Mouse (Mus musculus): Measurements from ENCODE around the gene Srp9. TPM values are rescaled to one million over a fixed set of nuclear protein-coding genes. Genes with fewer than 3 reads are reported as not detected.
A peak's percentile ranks its signal among the peaks of the same experiment; 100 is the strongest.
"Not testable (repeated sequence)": the region's sequence is repeated elsewhere in the genome, so short reads cannot be mapped to it uniquely, and the experiment has no call there.

Gene Srp9
- total and polyA plus RNA-seq, 2 experiments from 2014 or later, result 65.0 to 147 TPM

GRCm38 (mm10) chr1:182148864-182149514, 24.5 kb downstream of the Srp9 start:
- H3K9me3 ChIP-seq (replicated peaks; ENCODE audit: control insufficient read depth, low read length), result 0 out of 2 replicates have a peak, but pooled peaks cover 3% of the 10 kb centered on the region
- WGBS, result 12% methylated on average over 7 of the region's 7 CpGs
- DNase-seq (ENCODE audit: low spot score) (peak; percentile 67), ATAC-seq (ENCODE audit: insufficient read depth, low read depth) (peak; percentile 90)
- H3K4me3 ChIP-seq (ENCODE audit: low read depth, low read length), result no peak overlapping the region
- H3K27ac ChIP-seq (ENCODE audit: low read depth), result peak overlapping the region; percentile 33
- peak; percentile 71 for TF ChIP-seq EP300 (IDR thresholded peaks at IDR 0.05; ENCODE audit: low read depth)
- TF ChIP-seq CTCF (IDR thresholded peaks at IDR 0.05; ENCODE audit: low read depth), result no peak
- no peak overlapping the region for H3K4me2 ChIP-seq (ENCODE audit: low read depth, low read length)
- H3K4me1 ChIP-seq (ENCODE audit: control insufficient read depth, insufficient read depth), result peaks cover 7% of the 10 kb centered on the region; the same call in 1 of the 2 replicates
- H3K9ac ChIP-seq (replicated peaks; ENCODE audit: low read depth, low read length), result no peak overlapping the region
- no peaks in the 10 kb centered on the region for H3K27me3 ChIP-seq (ENCODE audit: control insufficient read depth, insufficient read depth, low read length)
- no peaks in the 10 kb centered on the region for H3K36me3 ChIP-seq (replicated peaks; ENCODE audit: control insufficient read depth, insufficient read depth, low read length)

- no peaks in the 10 kb centered on the region for H3K27me3 ChIP-seq (ENCODE audit: control insufficient read depth, insufficient read depth, low read length)
- no peak for ATAC-seq (ENCODE audit: insufficient read depth, low read depth)
- H3K36me3 ChIP-seq (replicated peaks; ENCODE audit: control insufficient read depth, insufficient read depth, low read length), result no peaks in the 10 kb centered on the region
- no peak for DNase-seq (ENCODE audit: low spot score)
- no peak overlapping the region for H3K9ac ChIP-seq (replicated peaks; ENCODE audit: low read depth, low read length)
- H3K4me3 ChIP-seq (ENCODE audit: low read depth, low read length), result no peak overlapping the region
- peaks cover 7% of the 10 kb centered on the region; the same call in 1 of the 2 replicates for H3K4me1 ChIP-seq (ENCODE audit: control insufficient read depth, insufficient read depth)
- WGBS, result 93% methylated on average over 2 of the region's 2 CpGs
- H3K27ac ChIP-seq (ENCODE audit: low read depth), result no peak overlapping the region
- H3K4me2 ChIP-seq (ENCODE audit: low read depth, low read length), result no peak overlapping the region
- TF ChIP-seq EP300 (IDR thresholded peaks at IDR 0.05; ENCODE audit: low read depth) (no peak), CTCF (IDR thresholded peaks at IDR 0.05; ENCODE audit: low read depth) (peak; percentile 54)
- H3K9me3 ChIP-seq (replicated peaks; ENCODE audit: control insufficient read depth, low read length), result 0 out of 2 replicates have a peak, but pooled peaks cover 3% of the 10 kb centered on the region
Observed at GRCm38 (mm10) chr1:182149966-182150365, 25.4 kb downstream of the Srp9 start.

- 53% methylated on average over 4 of the region's 4 CpGs for WGBS
- Histone ChIP-seq H3K4me3 (ENCODE audit: low read depth, low read length) (no peak overlapping the region), H3K27ac (ENCODE audit: low read depth) (no peak overlapping the region), H3K9ac (replicated peaks; ENCODE audit: low read depth, low read length) (no peak overlapping the region), H3K27me3 (ENCODE audit: control insufficient read depth, insufficient read depth, low read length) (no peaks in the 10 kb centered on the region), H3K4me2 (ENCODE audit: low read depth, low read length) (no peak overlapping the region), H3K4me1 (ENCODE audit: control insufficient read depth, insufficient read depth) (no peaks in the 10 kb centered on the region), H3K9me3 (replicated peaks; ENCODE audit: control insufficient read depth, low read length) (no peaks in the 10 kb centered on the region), H3K36me3 (replicated peaks; ENCODE audit: control insufficient read depth, insufficient read depth, low read length) (no peaks in the 10 kb centered on the region)
- no peak for DNase-seq (ENCODE audit: low spot score)
- no peak for ATAC-seq (ENCODE audit: insufficient read depth, low read depth)
- TF ChIP-seq EP300 (IDR thresholded peaks at IDR 0.05; ENCODE audit: low read depth) (no peak), CTCF (IDR thresholded peaks at IDR 0.05; ENCODE audit: low read depth) (no peak)
Observed at GRCm38 (mm10) chr1:182157734-182158133, 33.2 kb downstream of the Srp9 start.

GRCm38 (mm10) chr1:182159575-182159974, 35.0 kb downstream of the Srp9 start:
- Histone ChIP-seq H3K9me3 (replicated peaks; ENCODE audit: control insufficient read depth, low read length) (no peaks in the 10 kb centered on the region), H3K27ac (ENCODE audit: low read depth) (no peak overlapping the region), H3K4me2 (ENCODE audit: low read depth, low read length) (no peak overlapping the region), H3K4me3 (ENCODE audit: low read depth, low read length) (no peak overlapping the region), H3K9ac (replicated peaks; ENCODE audit: low read depth, low read length) (no peak overlapping the region), H3K36me3 (replicated peaks; ENCODE audit: control insufficient read depth, insufficient read depth, low read length) (no peaks in the 10 kb centered on the region), H3K4me1 (ENCODE audit: control insufficient read depth, insufficient read depth) (no peaks in the 10 kb centered on the region), H3K27me3 (ENCODE audit: control insufficient read depth, insufficient read depth, low read length) (no peaks in the 10 kb centered on the region)
- no peak for DNase-seq (ENCODE audit: low spot score)
- TF ChIP-seq CTCF (IDR thresholded peaks at IDR 0.05; ENCODE audit: low read depth) (no peak), EP300 (IDR thresholded peaks at IDR 0.05; ENCODE audit: low read depth) (no peak)
- no peak for ATAC-seq (ENCODE audit: insufficient read depth, low read depth)
- WGBS, result 81% methylated on average over 3 of the region's 3 CpGs

- no peak for ATAC-seq (ENCODE audit: insufficient read depth, low read depth)
- no peak overlapping the region for H3K27ac ChIP-seq (ENCODE audit: low read depth)
- DNase-seq (ENCODE audit: low spot score), result no peak
- no peak overlapping the region for H3K4me3 ChIP-seq (ENCODE audit: low read depth, low read length)
- H3K9ac ChIP-seq (replicated peaks; ENCODE audit: low read depth, low read length), result no peak overlapping the region
- TF ChIP-seq CTCF (IDR thresholded peaks at IDR 0.05; ENCODE audit: low read depth) (no peak), EP300 (IDR thresholded peaks at IDR 0.05; ENCODE audit: low read depth) (no peak)
- H3K36me3 ChIP-seq (replicated peaks; ENCODE audit: control insufficient read depth, insufficient read depth, low read length), result no peaks in the 10 kb centered on the region
- H3K4me2 ChIP-seq (ENCODE audit: low read depth, low read length), result no peak overlapping the region
- no peaks in the 10 kb centered on the region for H3K27me3 ChIP-seq (ENCODE audit: control insufficient read depth, insufficient read depth, low read length)
- no peaks in the 10 kb centered on the region for H3K9me3 ChIP-seq (replicated peaks; ENCODE audit: control insufficient read depth, low read length)
- H3K4me1 ChIP-seq (ENCODE audit: control insufficient read depth, insufficient read depth), result no peaks in the 10 kb centered on the region
- 59% methylated on average over 5 of the region's 5 CpGs for WGBS
Observed at GRCm38 (mm10) chr1:182162951-182163350, 38.4 kb downstream of the Srp9 start.

GRCm38 (mm10) chr1:182164386-182164785, 39.8 kb downstream of the Srp9 start, which contains the start of gene Vmn1r1:
Gene Vmn1r1, minus strand, starts transcription at chr1:182164486.
- no peak for DNase-seq (ENCODE audit: low spot score)
- Histone ChIP-seq H3K9ac (replicated peaks; ENCODE audit: low read depth, low read length) (no peak within 1 kb of the TSS), H3K4me3 (ENCODE audit: low read depth, low read length) (no peak within 1 kb of the TSS), H3K9me3 (replicated peaks; ENCODE audit: control insufficient read depth, low read length) (no peaks in the 10 kb centered on the region), H3K27me3 (ENCODE audit: control insufficient read depth, insufficient read depth, low read length) (no peaks in the 10 kb centered on the region), H3K27ac (ENCODE audit: low read depth) (no peak within 1 kb of the TSS), H3K4me2 (ENCODE audit: low read depth, low read length) (no peak within 1 kb of the TSS), H3K36me3 (replicated peaks; ENCODE audit: control insufficient read depth, insufficient read depth, low read length) (no peaks in the 10 kb centered on the region), H3K4me1 (ENCODE audit: control insufficient read depth, insufficient read depth) (no peaks in the 10 kb centered on the region)
- no peak for TF ChIP-seq EP300 (IDR thresholded peaks at IDR 0.05; ENCODE audit: low read depth)
- TF ChIP-seq CTCF (IDR thresholded peaks at IDR 0.05; ENCODE audit: low read depth), result no peak
- 84% methylated on average over 7 of the region's 7 CpGs for WGBS
- ATAC-seq (ENCODE audit: insufficient read depth, low read depth), result no peak

GRCm38 (mm10) chr1:182170206-182170605, 45.7 kb downstream of the Srp9 start:
- not testable (repeated sequence) for H3K9me3 ChIP-seq (replicated peaks; ENCODE audit: control insufficient read depth, low read length); H3K4me1 ChIP-seq (ENCODE audit: control insufficient read depth, insufficient read depth); DNase-seq (ENCODE audit: low spot score); H3K36me3 ChIP-seq (replicated peaks; ENCODE audit: control insufficient read depth, insufficient read depth, low read length); H3K27me3 ChIP-seq (ENCODE audit: control insufficient read depth, insufficient read depth, low read length); H3K9ac ChIP-seq (replicated peaks; ENCODE audit: low read depth, low read length); H3K27ac ChIP-seq (ENCODE audit: low read depth); ATAC-seq (ENCODE audit: insufficient read depth, low read depth); H3K4me3 ChIP-seq (ENCODE audit: low read depth, low read length); H3K4me2 ChIP-seq (ENCODE audit: low read depth, low read length)
- 77% methylated on average over 6 of the region's 6 CpGs for WGBS

- H3K27me3 ChIP-seq (ENCODE audit: control insufficient read depth, insufficient read depth, low read length); H3K4me1 ChIP-seq (ENCODE audit: control insufficient read depth, insufficient read depth); H3K9ac ChIP-seq (replicated peaks; ENCODE audit: low read depth, low read length); H3K4me3 ChIP-seq (ENCODE audit: low read depth, low read length); H3K4me2 ChIP-seq (ENCODE audit: low read depth, low read length); ATAC-seq (ENCODE audit: insufficient read depth, low read depth); H3K36me3 ChIP-seq (replicated peaks; ENCODE audit: control insufficient read depth, insufficient read depth, low read length); DNase-seq (ENCODE audit: low spot score); H3K9me3 ChIP-seq (replicated peaks; ENCODE audit: control insufficient read depth, low read length); H3K27ac ChIP-seq (ENCODE audit: low read depth): not testable (repeated sequence)
- 92% methylated on average over 19 of the region's 19 CpGs for WGBS
Observed at GRCm38 (mm10) chr1:182176985-182177384, 52.4 kb downstream of the Srp9 start.
